Mouse (Mus musculus) cerebellum, adult 9-11 months (tissue): ENCODE results near the gene 4930519P11Rik.

Source experiments
- DNase-seq: peaks from one replicate; pipeline ENCODE4 v3.0.0; 2022

4930519P11Rik gene

GRCm38 (mm10) chr2:154630531-154630930, 17.3 kb upstream of the 4930519P11Rik start:
- no peak for DNase-seq

GRCm38 (mm10) chr2:154624137-154624536, 10.9 kb upstream of the 4930519P11Rik start:
- DNase-seq = no peak

- no peak for DNase-seq
These were observed 8.4 kb upstream of the 4930519P11Rik start for GRCm38 (mm10) chr2:154621684-154622083.

- DNase-seq = no peak
These were observed 3.8 kb upstream of the 4930519P11Rik start for GRCm38 (mm10) chr2:154617061-154617460.

- no peak for DNase-seq
These were observed 2.4 kb upstream of the 4930519P11Rik start for GRCm38 (mm10) chr2:154615674-154616073.

- peak; percentile 66 for DNase-seq
These were observed 1.8 kb upstream of the 4930519P11Rik start for GRCm38 (mm10) chr2:154614841-154615576.

GRCm38 (mm10) chr2:154609050-154609767, 4.0 kb downstream of the 4930519P11Rik start:
- no peak for DNase-seq

- DNase-seq = no peak
These were observed 6.3 kb downstream of the 4930519P11Rik start for GRCm38 (mm10) chr2:154606965-154607364.

- DNase-seq = no peak
These were observed 9.1 kb downstream of the 4930519P11Rik start for GRCm38 (mm10) chr2:154604156-154604555.

- DNase-seq = peak; percentile 99
These were observed 9.5 kb downstream of the 4930519P11Rik start, which contains the start of gene Pxmp4 for GRCm38 (mm10) chr2:154603638-154604153. Gene Pxmp4 (minus strand): TSS chr2:154603708.

- DNase-seq = no peak
These were observed 10.1 kb downstream of the 4930519P11Rik start for GRCm38 (mm10) chr2:154603007-154603637.

GRCm38 (mm10) chr2:154601324-154601723, 11.9 kb downstream of the 4930519P11Rik start:
- no peak for DNase-seq

- no peak for DNase-seq
These were observed 12.7 kb downstream of the 4930519P11Rik start for GRCm38 (mm10) chr2:154600586-154600985.

GRCm38 (mm10) chr2:154597399-154597798, 15.8 kb downstream of the 4930519P11Rik start:
- no peak for DNase-seq

GRCm38 (mm10) chr2:154595775-154596174, 17.5 kb downstream of the 4930519P11Rik start:
- DNase-seq = no peak

- DNase-seq = no peak
These were observed 20.2 kb downstream of the 4930519P11Rik start for GRCm38 (mm10) chr2:154593025-154593424.

GRCm38 (mm10) chr2:154591239-154591638, 22.0 kb downstream of the 4930519P11Rik start:
- DNase-seq = no peak

- no peak for DNase-seq
These were observed 24.2 kb downstream of the 4930519P11Rik start for GRCm38 (mm10) chr2:154589051-154589450.

GRCm38 (mm10) chr2:154586405-154586804, 26.8 kb downstream of the 4930519P11Rik start:
- no peak for DNase-seq

GRCm38 (mm10) chr2:154584931-154585601, 28.2 kb downstream of the 4930519P11Rik start:
- peak; percentile 47 for DNase-seq

GRCm38 (mm10) chr2:154583906-154584872, 29.0 kb downstream of the 4930519P11Rik start:
- peak; percentile 88 for DNase-seq
